Mouse (Mus musculus): ENCODE data around the gene Ccsap. TPM values are rescaled to one million over a fixed set of nuclear protein-coding genes. Genes with fewer than 3 reads are reported as not detected.

Gene Ccsap
- total and polyA plus RNA-seq, 3 experiments = 5.0 to 6.2 (median 5.4) TPM

DNA sequence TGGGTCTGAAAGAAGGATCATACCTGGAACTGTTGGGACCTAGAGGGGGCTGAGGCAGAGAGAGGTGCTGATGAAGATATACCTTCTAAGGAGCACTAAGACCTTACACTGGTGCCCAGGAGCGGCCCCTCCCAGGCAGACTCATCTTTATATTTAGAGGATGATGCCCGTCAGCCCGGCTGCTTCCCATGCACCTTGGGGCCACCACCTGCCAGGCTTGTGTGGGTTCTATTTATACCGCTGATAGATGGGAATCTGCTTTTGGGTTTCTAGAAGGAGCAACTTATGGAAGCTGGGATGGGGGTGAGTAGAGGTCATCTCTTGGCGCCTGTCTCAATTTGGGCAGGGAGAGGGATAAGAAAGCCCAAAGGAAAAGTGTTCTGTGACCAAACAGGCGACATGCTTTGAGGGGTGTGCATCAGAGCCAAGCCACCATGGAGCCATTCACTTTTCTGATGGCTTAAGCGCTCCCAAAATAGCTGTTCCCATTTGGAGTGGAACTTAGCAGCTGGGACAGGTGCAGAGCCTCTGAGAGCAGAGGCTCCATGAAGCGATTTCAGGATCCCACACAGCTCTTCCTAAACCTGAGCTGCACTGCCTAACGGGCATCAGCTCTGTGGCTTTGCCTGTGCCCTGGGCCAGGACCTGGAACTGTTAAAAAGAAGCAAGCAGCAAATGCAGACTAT lies 35.8 kb upstream of the Ccsap start:
- peaks cover 8 to 33% of the 10 kb centered on the region in 2 experiments for H3K36me3 ChIP-seq (replicated peaks in 1 of 2; ENCODE audit: control insufficient read depth in 1 of 2, insufficient read depth in 1 of 2, low read length in 1 of 2)
- peaks cover 4% of the 10 kb centered on the region for H3K27me3 ChIP-seq (replicated peaks)
- in situ Hi-C loops (cut with MboI; ENCODE audit: low pct_ligation_motif_present, low pct_unique_long_range_greater_than_20kb, low sequenced_read_pairs) = no loop called here

DNA sequence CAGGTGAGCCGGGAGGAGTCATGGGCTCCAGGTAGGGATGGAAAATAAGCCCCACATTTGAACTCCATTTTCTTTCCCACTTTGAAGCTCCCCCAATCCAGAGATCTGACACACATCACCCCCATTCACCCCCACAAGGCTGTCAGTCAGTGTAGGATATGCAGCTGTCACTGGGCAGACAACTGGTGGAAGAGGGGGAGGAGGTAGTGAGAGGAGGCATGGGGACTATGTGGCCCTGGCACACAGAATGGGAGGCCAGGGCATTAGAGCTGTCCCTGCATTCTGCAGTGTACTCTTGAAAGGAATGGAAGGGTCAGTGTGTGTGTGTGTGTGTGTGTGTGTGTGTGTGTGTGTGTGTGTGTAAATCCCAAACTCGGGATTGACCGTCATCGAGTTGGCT lies 35.2 kb upstream of the Ccsap start:
- in situ Hi-C loops (cut with MboI; ENCODE audit: low pct_ligation_motif_present, low pct_unique_long_range_greater_than_20kb, low sequenced_read_pairs) (no loop called here), dilution Hi-C loops (cut with MboI; ENCODE audit: extremely low pct_ligation_motif_present, extremely low pct_unique_long_range_greater_than_20kb, low sequenced_read_pairs) (no loop called here)
- Histone ChIP-seq H3K9ac (ENCODE audit: insufficient read depth, low read depth) (no peak overlapping the region), H3K9me3 (replicated peaks; ENCODE audit: low read length) (no peaks in the 10 kb centered on the region), H3K36me3 (replicated peaks in 1 of 2; ENCODE audit: control insufficient read depth in 1 of 2, insufficient read depth in 1 of 2, low read length in 1 of 2) (peaks cover 4 to 27% of the 10 kb centered on the region in 2 experiments), H3K4me2 (ENCODE audit: insufficient read depth, low read depth, poor library complexity, severe bottlenecking) (no peak overlapping the region), H3K4me3 (replicated peaks in 1 of 3; ENCODE audit: low read depth in 2 of 3, low read length in 2 of 3, poor library complexity in 1 of 3) (no peak overlapping the region), H3K4me1 (ENCODE audit: control insufficient read depth in 1 of 2, insufficient read depth in 2 of 2) (no peaks in the 10 kb centered on the region), H3K79me2 (replicated peaks; ENCODE audit: control insufficient read depth, extremely low read depth, insufficient read depth, poor library complexity, severe bottlenecking) (no peaks in the 10 kb centered on the region), H3K27ac (ENCODE audit: insufficient read depth, low read depth) (no peak overlapping the region), H3K27me3 (replicated peaks) (peaks cover 10% of the 10 kb centered on the region)
- TF ChIP-seq JUND (conservative IDR thresholded peaks at IDR 0.05; ENCODE audit: low read depth, low read length) (no peak), ELF1 (IDR thresholded peaks at IDR 0.05; ENCODE audit: low read depth, low read length) (no peak), MYC (IDR thresholded peaks at IDR 0.05; ENCODE audit: low read depth, low read length) (no peak), BHLHE40 (IDR thresholded peaks at IDR 0.05; ENCODE audit: low read depth, low read length) (no peak), NRF1 (IDR thresholded peaks at IDR 0.05; ENCODE audit: low read depth, low read length) (no peak), MAX (IDR thresholded peaks at IDR 0.05; ENCODE audit: low read length) (no peak), POLR2A (IDR thresholded peaks at IDR 0.05; ENCODE audit: low read depth, low read length) (no peak), ETS1 (conservative IDR thresholded peaks at IDR 0.05; ENCODE audit: low read depth, low read length) (no peak), RCOR1 (conservative IDR thresholded peaks at IDR 0.05; ENCODE audit: low read depth, low read length) (no peak), SMC3 (IDR thresholded peaks at IDR 0.05; ENCODE audit: low read depth, low read length) (no peak), IRF4 (IDR thresholded peaks at IDR 0.05; ENCODE audit: low read depth, low read length) (no peak), HCFC1 (IDR thresholded peaks at IDR 0.05; ENCODE audit: low read depth, low read length) (no peak), MXI1 (IDR thresholded peaks at IDR 0.05; ENCODE audit: low read depth, low read length) (no peak), SIN3A (IDR thresholded peaks at IDR 0.05; ENCODE audit: low read length) (no peak), MEF2A (IDR thresholded peaks at IDR 0.05; ENCODE audit: borderline replicate concordance, low read depth, low read length) (no peak), ZNF384 (IDR thresholded peaks at IDR 0.05; ENCODE audit: low read depth, low read length) (no peak), TCF12 (IDR thresholded peaks at IDR 0.05; ENCODE audit: low read depth, low read length) (no peak)
- no peak for DNase-seq (ENCODE audit: extremely low read depth)

More for the DNA sequence above, 35.8 kb upstream of the Ccsap start:
- no peak overlapping the region for H3K27ac ChIP-seq (ENCODE audit: insufficient read depth, low read depth)
- dilution Hi-C loops (cut with MboI; ENCODE audit: extremely low pct_ligation_motif_present, extremely low pct_unique_long_range_greater_than_20kb, low sequenced_read_pairs) = no loop called here
- H3K79me2 ChIP-seq (replicated peaks; ENCODE audit: control insufficient read depth, extremely low read depth, insufficient read depth, poor library complexity, severe bottlenecking) = no peaks in the 10 kb centered on the region
- H3K4me3 ChIP-seq (replicated peaks in 1 of 3; ENCODE audit: low read depth in 2 of 3, low read length in 2 of 3, poor library complexity in 1 of 3) = no peak overlapping the region
- TF ChIP-seq ZKSCAN1 (IDR thresholded peaks at IDR 0.05; ENCODE audit: borderline replicate concordance, low read depth, low read length) (no peak), ELF1 (IDR thresholded peaks at IDR 0.05; ENCODE audit: low read depth, low read length) (no peak), EP300 (IDR thresholded peaks at IDR 0.05; ENCODE audit: low read length) (no peak), GABPA (IDR thresholded peaks at IDR 0.05; ENCODE audit: insufficient replicate concordance, low read depth, low read length) (no peak), POLR2AphosphoS2 (IDR thresholded peaks at IDR 0.05; ENCODE audit: low read depth, low read length) (no peak), UBTF (IDR thresholded peaks at IDR 0.05; ENCODE audit: low read depth, low read length) (no peak), MAX (IDR thresholded peaks at IDR 0.05; ENCODE audit: low read length) (no peak), TCF12 (IDR thresholded peaks at IDR 0.05; ENCODE audit: low read depth, low read length) (no peak), TBP (conservative IDR thresholded peaks at IDR 0.05; ENCODE audit: low read depth, low read length) (no peak), ETS1 (conservative IDR thresholded peaks at IDR 0.05; ENCODE audit: low read depth, low read length) (no peak), SMC3 (IDR thresholded peaks at IDR 0.05; ENCODE audit: low read depth, low read length) (no peak), JUND (conservative IDR thresholded peaks at IDR 0.05; ENCODE audit: low read depth, low read length) (no peak), MXI1 (IDR thresholded peaks at IDR 0.05; ENCODE audit: low read depth, low read length) (no peak), ZC3H11A (IDR thresholded peaks at IDR 0.05; ENCODE audit: low read depth, low read length) (no peak), MAZ (IDR thresholded peaks at IDR 0.05; ENCODE audit: low read depth, low read length) (no peak), POLR2A (IDR thresholded peaks at IDR 0.05; ENCODE audit: low read depth, low read length) (no peak), IRF4 (IDR thresholded peaks at IDR 0.05; ENCODE audit: low read depth, low read length) (no peak), USF1 (IDR thresholded peaks at IDR 0.05; ENCODE audit: low read depth, low read length) (no peak), NRF1 (IDR thresholded peaks at IDR 0.05; ENCODE audit: low read depth, low read length) (no peak)
- no peaks in the 10 kb centered on the region for H3K9me3 ChIP-seq (replicated peaks; ENCODE audit: low read length)
- H3K4me1 ChIP-seq (ENCODE audit: control insufficient read depth in 1 of 2, insufficient read depth in 2 of 2) = no peaks in the 10 kb centered on the region
- no peak overlapping the region for H3K4me2 ChIP-seq (ENCODE audit: insufficient read depth, low read depth, poor library complexity, severe bottlenecking)
- no peak overlapping the region for H3K9ac ChIP-seq (ENCODE audit: insufficient read depth, low read depth)
- DNase-seq (ENCODE audit: extremely low read depth) = no peak
